Mouse (Mus musculus): ENCODE results near the gene Prl3d3.

GRCm38 (mm10) chr13:27196359-27196758, 39.8 kb downstream of the Prl3d3 start, which contains the start of gene Prl3c1:
- TF ChIP-seq CTCF (IDR thresholded peaks at IDR 0.05; ENCODE audit: control insufficient read depth, insufficient read depth, low read length) (no peak), POLR2A (IDR thresholded peaks at IDR 0.05; ENCODE audit: borderline replicate concordance, control insufficient read depth, low read depth, low read length) (no peak)

Measured in bone marrow, adult 2 months (tissue).